Mouse (Mus musculus) cerebellum, adult 18-20 months (tissue): Measurements from ENCODE around the gene Fam198a.
A peak's percentile ranks its signal among the peaks of the same experiment; 100 is the strongest.

Experiments used
- DNase-seq, 2 experiments: peaks; one replicate each; pipeline ENCODE4 v3.0.0; 2021

Fam198a gene

GRCm38 (mm10) chr9:121926634-121927405 is 24.0 kb upstream of the Fam198a start:
- no peak for DNase-seq

GRCm38 (mm10) chr9:121927721-121928120 is 23.1 kb upstream of the Fam198a start:
- no peak for DNase-seq

- peak; percentile 46 to 71 for DNase-seq
Observed at GRCm38 (mm10) chr9:121928498-121928897, 22.3 kb upstream of the Fam198a start.

- no peak for DNase-seq
Observed at GRCm38 (mm10) chr9:121934856-121935255, 15.9 kb upstream of the Fam198a start.

DNA sequence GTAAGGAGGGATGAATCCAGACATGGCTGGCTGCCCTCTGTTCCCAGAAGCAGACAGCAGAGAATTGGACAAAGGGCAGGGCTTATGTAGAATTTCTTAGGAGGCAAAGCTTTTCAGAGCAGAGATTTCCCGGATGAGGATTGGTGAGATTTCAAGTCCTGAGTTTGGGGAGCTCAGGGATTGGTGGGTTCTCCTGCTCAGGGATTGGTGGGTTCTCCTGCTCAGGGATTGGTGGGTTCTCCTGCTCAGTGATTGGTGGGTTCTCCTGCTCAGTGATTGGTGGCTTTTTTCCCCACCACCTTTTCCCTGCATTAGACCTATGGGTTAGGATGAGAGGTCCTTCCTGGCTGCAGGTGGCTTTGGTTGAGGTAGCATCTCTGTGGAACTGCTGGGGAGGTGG is 13.8 kb upstream of the Fam198a start:
- peak; percentile 21 to 30 for DNase-seq

DNA sequence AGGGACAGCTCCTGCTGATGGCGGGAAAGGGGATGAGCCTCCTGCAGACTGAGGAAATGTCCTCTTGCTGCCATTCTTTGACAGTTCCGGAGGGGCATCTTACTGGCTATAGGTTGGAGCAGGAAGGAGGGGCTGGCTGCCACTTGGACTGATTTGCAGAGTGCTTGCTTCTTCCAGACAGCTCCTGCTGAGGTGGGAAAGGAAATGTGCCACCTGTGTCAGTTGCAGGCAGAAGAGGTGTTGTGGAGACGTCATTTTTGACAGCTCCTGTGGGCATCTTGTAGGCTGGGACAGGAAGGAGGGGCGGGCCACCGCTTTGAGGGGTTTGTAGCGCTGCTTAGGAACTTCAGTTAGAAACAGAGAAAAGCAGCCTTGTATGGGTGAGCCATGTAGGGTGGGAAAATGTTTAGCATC is 13.3 kb upstream of the Fam198a start:
- peak in 1 of 2 experiments; percentile 8 for DNase-seq

DNA sequence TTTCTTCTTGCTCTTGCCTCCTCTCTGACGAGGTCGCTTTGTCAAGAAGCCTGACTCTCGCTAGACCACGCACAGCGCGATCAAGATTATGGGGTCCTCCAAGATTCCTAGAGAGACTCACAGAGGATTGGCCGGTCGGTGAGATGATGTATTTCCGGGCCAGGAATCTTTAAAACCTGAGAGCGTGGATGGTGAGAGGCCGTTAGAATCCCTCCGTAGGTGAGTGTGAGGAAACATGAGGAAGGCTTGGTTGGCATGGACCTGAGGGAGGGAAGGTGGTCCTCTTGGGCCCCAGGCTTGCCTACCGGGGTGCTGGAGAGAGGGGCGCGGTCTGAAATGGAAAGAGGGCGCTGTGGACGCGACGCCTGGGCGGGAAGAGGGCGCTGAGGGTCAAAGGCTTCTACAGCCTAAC is 12.8 kb upstream of the Fam198a start:
- DNase-seq: peak; percentile 18 to 21

DNA sequence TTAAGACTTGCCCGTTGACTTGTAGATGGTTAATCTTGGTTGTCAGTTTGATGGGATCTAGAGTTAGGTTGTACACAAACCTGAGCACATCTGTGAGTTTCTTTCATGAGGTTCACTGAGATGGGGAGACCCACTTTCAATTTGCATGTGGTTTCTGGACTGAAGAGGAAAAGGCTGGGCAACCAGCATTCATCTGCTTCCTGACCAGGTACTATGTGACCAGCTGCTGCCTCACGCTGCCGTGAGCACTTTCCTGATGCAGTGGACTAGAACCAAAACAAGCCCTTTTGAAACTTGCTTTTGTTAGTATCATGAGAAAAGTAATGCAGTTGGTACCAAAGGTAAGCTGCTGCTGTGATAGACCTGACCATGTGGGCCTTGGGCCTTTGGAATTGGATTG is 7.8 kb upstream of the Fam198a start:
- no peak for DNase-seq

- no peak for DNase-seq
Observed at GRCm38 (mm10) chr9:121943628-121944027, 7.2 kb upstream of the Fam198a start.

DNA sequence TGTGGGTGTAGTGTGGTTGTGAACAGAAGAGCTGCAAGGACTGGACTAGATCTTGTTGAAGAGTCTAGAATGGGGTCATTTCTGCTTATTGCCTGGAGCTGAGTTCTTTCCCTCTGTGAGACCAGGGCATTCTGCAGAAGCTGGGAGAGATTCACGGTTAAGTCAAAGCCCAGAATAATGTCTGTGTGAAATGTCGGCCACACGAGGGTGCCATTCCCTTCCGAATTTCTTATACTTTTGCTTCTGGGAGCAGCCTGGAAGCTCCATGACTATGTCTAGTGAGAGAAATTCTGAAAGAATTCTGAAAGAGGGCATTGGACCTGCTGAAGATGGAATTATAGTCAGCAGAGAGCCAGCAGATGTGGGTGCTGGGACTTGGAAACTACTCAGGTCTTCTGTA is 3.0 kb upstream of the Fam198a start:
- peak; percentile 76 for DNase-seq

DNA sequence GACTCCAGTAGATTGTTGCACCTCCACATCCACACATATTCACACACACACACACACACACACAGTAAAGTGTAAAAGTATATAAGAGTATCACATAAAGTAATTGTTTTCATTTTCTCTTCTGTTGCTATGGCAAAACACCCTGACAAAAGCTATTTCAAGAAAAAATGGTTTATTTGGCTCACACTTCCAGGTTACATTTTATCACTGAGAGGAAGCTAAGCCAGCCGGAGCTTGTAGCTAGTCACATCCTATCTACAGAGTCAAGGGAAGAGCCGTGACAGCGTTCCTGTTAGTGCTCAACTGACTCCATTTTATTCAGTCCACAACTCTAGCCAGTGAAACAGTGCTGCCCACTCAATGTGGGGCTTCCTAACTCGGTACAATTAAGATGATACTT is 2.4 kb upstream of the Fam198a start:
- no peak for DNase-seq

- peak in 1 of 2 experiments; percentile 13 for DNase-seq
Observed at GRCm38 (mm10) chr9:121951114-121951423, 281 bp downstream of the Fam198a start.

DNA sequence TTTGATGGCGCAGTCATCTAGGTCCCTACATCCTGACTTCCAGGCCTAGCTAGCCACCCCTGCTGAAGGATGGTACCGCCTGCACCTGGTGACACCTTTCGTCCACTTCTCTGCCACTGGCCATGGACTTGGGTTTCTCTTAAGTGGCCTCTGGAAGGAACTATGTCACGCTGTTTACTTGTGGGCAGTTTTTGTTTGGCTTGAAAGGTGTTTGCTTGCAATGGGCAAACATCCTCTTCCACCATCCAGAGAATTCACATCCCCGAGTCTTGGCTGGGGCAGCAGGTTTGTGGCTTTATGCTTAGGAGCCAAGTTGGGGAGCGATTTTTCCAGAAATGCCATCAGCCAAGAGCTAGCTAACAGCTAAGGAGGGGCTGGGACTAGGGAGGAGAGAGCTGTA is 1.8 kb downstream of the Fam198a start:
- no peak for DNase-seq

- no peak for DNase-seq
Observed at GRCm38 (mm10) chr9:121959966-121960635, 9.3 kb downstream of the Fam198a start.

DNA sequence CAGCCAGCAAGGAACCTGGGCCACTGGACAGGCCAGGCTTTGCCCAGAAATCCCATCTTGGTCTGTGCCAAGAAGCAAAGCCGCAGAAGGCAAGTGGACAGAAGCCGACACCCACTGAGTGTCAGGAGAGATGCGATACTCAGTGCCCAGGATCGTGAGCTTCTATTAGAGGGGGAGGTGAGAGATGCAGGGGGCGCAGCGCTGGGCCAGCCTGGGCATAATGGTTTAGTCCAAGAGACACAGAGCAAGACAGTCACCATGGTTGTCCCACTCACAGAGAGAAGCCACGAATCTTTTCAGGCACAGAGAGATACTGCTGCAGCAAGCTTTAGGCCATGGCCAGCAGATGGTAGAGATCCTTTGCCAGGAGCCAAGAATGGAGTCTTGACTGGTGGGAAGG is 14.2 kb downstream of the Fam198a start:
- DNase-seq: peak; percentile 51 to 54

GRCm38 (mm10) chr9:121968258-121968657 is 17.5 kb downstream of the Fam198a start:
- DNase-seq: no peak

DNA sequence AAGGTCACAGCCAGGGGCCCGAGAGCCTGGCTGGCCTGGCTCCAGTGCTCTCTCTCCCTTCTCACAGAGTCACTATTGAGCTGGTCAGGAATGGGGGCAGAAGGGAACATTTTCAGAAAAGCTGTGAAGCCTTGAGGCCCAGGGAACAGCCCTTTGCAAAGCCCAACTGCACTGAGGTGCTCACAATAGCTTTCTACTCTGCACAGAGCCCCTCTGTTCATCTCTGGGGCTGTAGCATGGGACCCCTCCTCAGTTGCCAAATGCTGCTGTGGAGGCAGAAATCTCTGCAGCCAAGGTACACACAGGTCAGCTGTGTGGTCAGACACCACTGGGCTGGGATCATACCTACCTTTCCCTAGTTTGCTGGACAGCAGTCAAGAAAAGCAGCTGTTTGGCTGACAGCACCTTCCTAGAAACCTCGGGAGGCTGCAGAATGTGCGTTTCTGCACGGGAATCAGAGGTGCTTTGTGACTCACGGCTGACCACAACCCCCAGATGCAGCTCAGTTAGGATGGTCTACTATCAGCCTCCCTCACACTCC is 19.1 kb downstream of the Fam198a start:
- DNase-seq: no peak

DNA sequence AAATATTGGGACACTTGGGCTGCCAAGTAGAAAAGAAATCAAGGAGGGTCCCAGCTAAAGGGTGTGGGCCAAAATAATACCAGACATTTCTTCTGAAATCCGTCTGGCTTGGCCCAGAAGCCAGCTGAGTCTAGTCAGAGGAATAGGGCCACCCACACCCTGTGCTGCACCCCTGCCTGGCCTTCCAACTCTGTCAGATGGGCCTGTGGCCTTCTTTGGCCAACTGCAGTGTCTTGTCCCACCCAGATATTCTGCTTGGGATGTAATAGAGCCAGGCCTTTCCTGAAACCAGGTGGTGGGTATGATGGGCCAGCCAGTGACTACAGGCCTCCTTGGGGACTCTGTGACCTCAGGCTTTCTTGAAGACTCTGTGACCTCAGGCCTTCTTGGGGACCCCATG is 22.4 kb downstream of the Fam198a start:
- DNase-seq: no peak

DNA sequence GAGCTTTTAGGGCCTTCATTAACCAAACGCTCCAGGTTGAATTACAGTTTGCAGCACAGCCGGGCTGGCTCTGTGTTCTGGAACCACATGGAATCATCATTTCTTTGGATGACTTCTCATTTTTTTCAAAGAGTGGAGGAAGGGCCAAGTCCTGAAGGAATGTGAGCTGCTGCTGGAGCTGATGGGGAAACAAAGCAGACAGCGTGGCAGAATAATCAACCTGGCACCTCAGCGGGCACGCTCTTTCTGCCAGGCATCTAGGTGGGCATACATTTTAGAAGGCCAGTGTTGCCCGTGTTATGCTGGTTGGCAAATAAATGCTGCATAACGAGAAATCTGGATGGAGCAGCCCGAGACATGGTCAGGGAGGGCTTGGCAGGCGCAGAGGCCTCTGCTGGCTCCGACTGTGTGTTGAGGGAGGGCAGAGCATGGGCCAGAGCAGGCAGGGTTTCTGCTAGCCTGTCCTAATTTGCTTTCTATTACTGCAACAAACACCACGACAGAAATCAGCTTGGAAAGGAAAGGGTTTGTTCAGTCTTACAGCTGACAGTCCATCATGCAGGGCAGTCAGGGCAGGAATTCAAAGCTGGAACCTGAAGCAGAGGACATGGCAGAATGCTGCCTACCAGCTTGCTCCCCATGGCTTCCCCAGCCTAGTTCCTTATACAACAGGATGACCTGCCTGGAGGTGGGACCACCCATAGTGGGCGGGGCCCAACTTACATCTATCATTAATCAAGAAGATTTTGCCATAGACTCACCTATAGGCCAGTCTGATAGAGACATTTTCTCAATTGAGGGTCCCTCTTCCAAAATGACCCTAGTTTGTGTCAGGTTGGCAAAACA is 23.6 kb downstream of the Fam198a start:
- peak; percentile 68 to 69 for DNase-seq

DNA sequence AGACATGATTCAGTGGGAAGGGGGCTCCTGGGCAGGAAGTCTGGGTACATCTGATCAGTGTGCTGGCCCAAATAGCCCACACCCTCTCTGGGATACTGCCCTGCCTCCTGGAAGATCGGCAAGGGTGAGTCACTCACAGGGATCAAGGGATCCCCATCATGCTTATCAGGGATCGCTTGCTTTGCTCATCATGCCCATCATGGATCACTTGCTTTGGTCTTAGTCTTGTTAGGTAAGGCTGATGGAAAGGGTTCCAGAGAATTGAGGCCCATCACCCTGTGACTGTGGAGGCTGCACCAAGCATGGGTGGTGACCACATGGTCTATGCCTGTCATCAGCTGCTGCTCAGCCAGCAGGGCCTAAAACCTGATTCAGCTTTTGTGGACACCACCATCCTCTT is 24.5 kb downstream of the Fam198a start:
- DNase-seq: no peak

- DNase-seq: no peak
Observed at GRCm38 (mm10) chr9:121981046-121981445, 30.3 kb downstream of the Fam198a start.

DNA sequence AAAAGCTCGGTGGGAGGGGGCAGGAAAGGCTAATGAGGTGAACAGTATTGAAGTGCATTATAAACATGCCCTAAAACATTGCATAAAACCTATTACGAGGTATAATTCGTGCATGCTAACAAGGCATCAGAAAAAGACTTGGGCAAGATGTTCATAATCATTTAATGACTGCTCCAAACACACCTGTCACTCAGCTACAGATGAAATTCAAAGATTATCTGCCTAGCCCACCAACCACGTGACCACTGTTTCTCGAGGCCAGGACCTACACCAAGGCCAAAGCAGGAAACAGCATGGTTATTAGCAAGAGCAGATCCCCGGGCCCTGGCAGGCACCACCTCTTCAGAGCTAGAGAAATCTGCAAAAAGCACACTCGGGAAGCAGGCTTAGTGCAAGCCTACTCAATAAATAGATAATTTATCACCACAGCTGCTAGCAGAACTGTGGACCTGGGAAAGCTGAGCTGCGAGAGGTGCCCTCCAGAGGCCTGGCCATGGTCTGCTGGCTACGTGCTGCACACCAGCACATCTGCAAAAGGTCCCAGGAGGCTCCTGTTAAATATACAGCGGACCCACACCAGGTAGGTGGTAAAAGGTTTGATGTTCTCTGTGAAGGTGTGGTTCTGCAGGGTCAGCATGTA is 30.8 kb downstream of the Fam198a start:
- no peak for DNase-seq

DNA sequence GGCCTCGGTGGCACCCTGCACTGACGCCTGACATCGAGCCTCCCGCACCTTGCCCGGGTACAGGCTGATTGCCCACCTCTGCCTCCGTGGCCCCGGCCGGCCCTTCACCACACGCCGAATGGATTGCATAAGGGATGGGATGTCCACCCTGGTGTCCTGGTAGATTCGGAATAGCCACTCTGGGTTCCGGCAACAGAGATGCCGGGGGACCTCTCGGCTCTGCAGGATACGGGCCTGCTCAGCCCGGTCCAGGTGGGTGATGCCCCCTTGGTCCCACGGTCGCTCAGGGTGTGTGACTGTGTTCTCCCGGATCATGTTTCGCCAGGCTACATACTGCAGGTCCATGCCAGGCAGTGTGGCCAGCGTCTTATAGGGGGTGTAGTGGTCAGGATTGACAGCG is 31.4 kb downstream of the Fam198a start:
- DNase-seq: no peak
